Mouse (Mus musculus): ENCODE measurements around the gene Uchl1.

Gene Uchl1

GRCm38 (mm10) chr5:66693231-66693630 is 17.3 kb downstream of the Uchl1 start:
- Histone ChIP-seq H3K4me3 (replicated peaks; ENCODE audit: low read length) (no peak overlapping the region), H3K9me3 (ENCODE audit: low read length) (no peaks in the 10 kb centered on the region), H3K4me1 (replicated peaks; ENCODE audit: low read depth, low read length) (peaks cover 22% of the 10 kb centered on the region), H3K36me3 (ENCODE audit: insufficient read depth, low read length) (peaks cover 8% of the 10 kb centered on the region), H3K27me3 (ENCODE audit: insufficient read depth, low read length) (no peaks in the 10 kb centered on the region)
- TF ChIP-seq NANOG (IDR thresholded peaks at IDR 0.05; ENCODE audit: borderline replicate concordance, low read length), result no peak
- TF ChIP-seq POU5F1 (IDR thresholded peaks at IDR 0.05; ENCODE audit: borderline replicate concordance, low read length), result no peak
- no peak for TF ChIP-seq CTCF (conservative IDR thresholded peaks at IDR 0.05; ENCODE audit: low read length)

GRCm38 (mm10) chr5:66697119-66697518 is 21.2 kb downstream of the Uchl1 start:
- H3K27me3 ChIP-seq (ENCODE audit: insufficient read depth, low read length), result no peaks in the 10 kb centered on the region
- no peaks in the 10 kb centered on the region for H3K9me3 ChIP-seq (ENCODE audit: low read length)
- H3K4me3 ChIP-seq (replicated peaks; ENCODE audit: low read length), result no peak overlapping the region
- no peaks in the 10 kb centered on the region for H3K36me3 ChIP-seq (ENCODE audit: insufficient read depth, low read length)
- no peaks in the 10 kb centered on the region for H3K4me1 ChIP-seq (replicated peaks; ENCODE audit: low read depth, low read length)
- TF ChIP-seq CTCF (conservative IDR thresholded peaks at IDR 0.05; ENCODE audit: low read length) (peak; percentile 30), NANOG (IDR thresholded peaks at IDR 0.05; ENCODE audit: borderline replicate concordance, low read length) (no peak), POU5F1 (IDR thresholded peaks at IDR 0.05; ENCODE audit: borderline replicate concordance, low read length) (no peak)

GRCm38 (mm10) chr5:66699911-66700310 is 24.0 kb downstream of the Uchl1 start:
- Histone ChIP-seq H3K4me3 (replicated peaks; ENCODE audit: low read length) (no peak overlapping the region), H3K27me3 (ENCODE audit: insufficient read depth, low read length) (no peaks in the 10 kb centered on the region), H3K9me3 (ENCODE audit: low read length) (no peaks in the 10 kb centered on the region), H3K4me1 (replicated peaks; ENCODE audit: low read depth, low read length) (peaks cover 10% of the 10 kb centered on the region), H3K36me3 (ENCODE audit: insufficient read depth, low read length) (no peaks in the 10 kb centered on the region)
- no peak for TF ChIP-seq POU5F1 (IDR thresholded peaks at IDR 0.05; ENCODE audit: borderline replicate concordance, low read length)
- TF ChIP-seq CTCF (conservative IDR thresholded peaks at IDR 0.05; ENCODE audit: low read length), result no peak
- TF ChIP-seq NANOG (IDR thresholded peaks at IDR 0.05; ENCODE audit: borderline replicate concordance, low read length), result no peak

GRCm38 (mm10) chr5:66701951-66702350 is 26.1 kb downstream of the Uchl1 start:
- H3K9me3 ChIP-seq (ENCODE audit: low read length), result no peaks in the 10 kb centered on the region
- H3K36me3 ChIP-seq (ENCODE audit: insufficient read depth, low read length), result no peaks in the 10 kb centered on the region
- TF ChIP-seq POU5F1 (IDR thresholded peaks at IDR 0.05; ENCODE audit: borderline replicate concordance, low read length), result no peak
- no peak for TF ChIP-seq NANOG (IDR thresholded peaks at IDR 0.05; ENCODE audit: borderline replicate concordance, low read length)
- TF ChIP-seq CTCF (conservative IDR thresholded peaks at IDR 0.05; ENCODE audit: low read length), result no peak
- H3K27me3 ChIP-seq (ENCODE audit: insufficient read depth, low read length), result no peaks in the 10 kb centered on the region
- H3K4me1 ChIP-seq (replicated peaks; ENCODE audit: low read depth, low read length), result peaks cover 10% of the 10 kb centered on the region
- H3K4me3 ChIP-seq (replicated peaks; ENCODE audit: low read length), result no peak overlapping the region

- Histone ChIP-seq H3K4me3 (replicated peaks; ENCODE audit: low read length) (no peak overlapping the region), H3K36me3 (ENCODE audit: insufficient read depth, low read length) (no peaks in the 10 kb centered on the region), H3K9me3 (ENCODE audit: low read length) (no peaks in the 10 kb centered on the region), H3K4me1 (replicated peaks; ENCODE audit: low read depth, low read length) (peaks cover 10% of the 10 kb centered on the region), H3K27me3 (ENCODE audit: insufficient read depth, low read length) (no peaks in the 10 kb centered on the region)
- no peak for TF ChIP-seq CTCF (conservative IDR thresholded peaks at IDR 0.05; ENCODE audit: low read length)
- TF ChIP-seq POU5F1 (IDR thresholded peaks at IDR 0.05; ENCODE audit: borderline replicate concordance, low read length), result no peak
- no peak for TF ChIP-seq NANOG (IDR thresholded peaks at IDR 0.05; ENCODE audit: borderline replicate concordance, low read length)
These were observed 27.6 kb downstream of the Uchl1 start for GRCm38 (mm10) chr5:66703317-66704004.

- Histone ChIP-seq H3K9me3 (ENCODE audit: low read length) (no peaks in the 10 kb centered on the region), H3K4me3 (replicated peaks; ENCODE audit: low read length) (no peak overlapping the region), H3K36me3 (ENCODE audit: insufficient read depth, low read length) (no peaks in the 10 kb centered on the region), H3K27me3 (ENCODE audit: insufficient read depth, low read length) (peaks cover under 1% of the 10 kb centered on the region), H3K4me1 (replicated peaks; ENCODE audit: low read depth, low read length) (peaks cover 11% of the 10 kb centered on the region)
- TF ChIP-seq NANOG (IDR thresholded peaks at IDR 0.05; ENCODE audit: borderline replicate concordance, low read length) (no peak), POU5F1 (IDR thresholded peaks at IDR 0.05; ENCODE audit: borderline replicate concordance, low read length) (no peak), CTCF (conservative IDR thresholded peaks at IDR 0.05; ENCODE audit: low read length) (no peak)
These were observed 32.0 kb downstream of the Uchl1 start for GRCm38 (mm10) chr5:66707859-66708258.

GRCm38 (mm10) chr5:66710445-66711019 is 34.6 kb downstream of the Uchl1 start:
- Histone ChIP-seq H3K27me3 (ENCODE audit: insufficient read depth, low read length) (peaks cover 3% of the 10 kb centered on the region), H3K4me1 (replicated peaks; ENCODE audit: low read depth, low read length) (peaks cover 15% of the 10 kb centered on the region; the same call in 1 of the 2 replicates), H3K4me3 (replicated peaks; ENCODE audit: low read length) (no peak overlapping the region), H3K9me3 (ENCODE audit: low read length) (no peaks in the 10 kb centered on the region), H3K36me3 (ENCODE audit: insufficient read depth, low read length) (no peaks in the 10 kb centered on the region)
- no peak for TF ChIP-seq NANOG (IDR thresholded peaks at IDR 0.05; ENCODE audit: borderline replicate concordance, low read length)
- no peak for TF ChIP-seq CTCF (conservative IDR thresholded peaks at IDR 0.05; ENCODE audit: low read length)
- no peak for TF ChIP-seq POU5F1 (IDR thresholded peaks at IDR 0.05; ENCODE audit: borderline replicate concordance, low read length)

- Histone ChIP-seq H3K9me3 (ENCODE audit: low read length) (no peaks in the 10 kb centered on the region), H3K36me3 (ENCODE audit: insufficient read depth, low read length) (no peaks in the 10 kb centered on the region), H3K27me3 (ENCODE audit: insufficient read depth, low read length) (peaks cover 3% of the 10 kb centered on the region), H3K4me3 (replicated peaks; ENCODE audit: low read length) (no peak overlapping the region), H3K4me1 (replicated peaks; ENCODE audit: low read depth, low read length) (peaks cover 20% of the 10 kb centered on the region; the same call in 1 of the 2 replicates)
- TF ChIP-seq CTCF (conservative IDR thresholded peaks at IDR 0.05; ENCODE audit: low read length), result no peak
- TF ChIP-seq POU5F1 (IDR thresholded peaks at IDR 0.05; ENCODE audit: borderline replicate concordance, low read length), result no peak
- TF ChIP-seq NANOG (IDR thresholded peaks at IDR 0.05; ENCODE audit: borderline replicate concordance, low read length), result no peak
These were observed 36.9 kb downstream of the Uchl1 start for GRCm38 (mm10) chr5:66712801-66713200.

Data from E14TG2a.4 (cell line).